Mouse (Mus musculus) kidney, adult 2 months (tissue): ENCODE measurements at regions not wholly inside any gene's neighbourhood (a gene's known extent, or its start where the extent isn't known, plus 50 kb on each side); places are given as distances from the start of the nearest gene placed in this dataset.

Experiments
- CTCF ChIP-seq: fragments of 200-500 bp; conservative IDR thresholded peaks from 2 replicates; pipeline ENCODE4 v1.5.1; 2011; ENCODE audit warnings: low read depth, mild to moderate bottlenecking, control low read depth, low read length, moderate library complexity, mixed read lengths; ENCODE audit not compliant: insufficient read depth, insufficient read length
- POLR2A ChIP-seq: fragments of 200-500 bp; IDR thresholded peaks from one replicate; pipeline ENCODE4 v1.6.1; 2011; ENCODE audit warnings: low read depth, low read length, control low read depth

- TF ChIP-seq CTCF (no peak), POLR2A (no peak)
These were observed 55.4 kb upstream of the Fam84a start for GRCm38 (mm10) chr12:14207288-14207687.
